Mouse (Mus musculus) monocyte, adult 2 months (primary cell): ENCODE data around the gene Gm49373.
A peak's percentile ranks its signal among the peaks of the same experiment; 100 is the strongest.

ENCODE experiments used
- DNase-seq, 2 experiments: peaks; one replicate each; pipeline ENCODE4 v3.0.0; 2022; ENCODE audit warnings: low spot score in 2 of 2, low read depth in 1 of 2

Gene Gm49373

DNA sequence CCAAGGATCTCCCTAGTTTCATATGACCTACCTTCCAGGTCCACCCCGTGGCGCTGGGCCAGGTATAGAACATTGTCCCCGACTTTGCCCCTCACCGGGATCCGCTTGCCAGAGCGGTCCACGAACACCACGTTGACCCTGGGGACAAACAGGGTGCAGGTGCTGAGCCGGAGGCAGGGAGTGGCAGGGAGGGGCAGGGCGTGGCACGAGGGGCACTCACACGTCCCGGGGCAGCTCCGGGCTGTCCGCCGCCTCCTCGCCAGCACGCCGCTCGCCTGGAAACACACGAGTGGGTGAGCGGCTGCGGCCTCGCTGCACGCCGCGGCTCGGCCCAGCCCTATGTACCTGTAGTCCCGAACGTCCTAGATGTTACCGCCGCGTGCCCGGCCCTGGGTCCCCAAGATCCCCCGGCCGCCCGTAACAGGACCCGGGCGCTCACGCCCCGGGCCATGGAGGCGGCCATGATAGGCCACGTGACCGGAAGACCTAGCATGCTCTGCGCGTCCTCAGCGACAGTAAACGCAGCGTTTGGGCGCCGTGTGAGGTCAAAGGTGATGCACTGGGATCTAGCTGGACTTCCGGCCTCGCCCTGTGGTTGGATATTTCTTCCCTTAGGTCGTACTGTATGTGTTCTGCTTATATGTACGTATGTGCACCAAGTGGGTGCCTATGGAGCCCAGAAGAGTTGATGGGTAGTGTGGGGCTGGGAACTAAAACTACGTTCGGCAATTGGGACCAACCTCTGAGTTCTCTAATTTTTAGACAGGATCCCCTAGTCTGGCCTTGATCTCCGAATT is at the start of gene Gm49373, which contains the start of gene Fdx1l:
Gene Gm49373, minus strand, starts transcription at position 53 of the 797 bp plus-strand sequence.
Gene Fdx1l, minus strand, starts transcription at position 571 of the 797 bp plus-strand sequence.
- peak; percentile 56 to 77 for DNase-seq

GRCm38 (mm10) chr9:21121483-21121882 is 48.6 kb upstream of the Gm49373 start:
- no peak for DNase-seq

DNA sequence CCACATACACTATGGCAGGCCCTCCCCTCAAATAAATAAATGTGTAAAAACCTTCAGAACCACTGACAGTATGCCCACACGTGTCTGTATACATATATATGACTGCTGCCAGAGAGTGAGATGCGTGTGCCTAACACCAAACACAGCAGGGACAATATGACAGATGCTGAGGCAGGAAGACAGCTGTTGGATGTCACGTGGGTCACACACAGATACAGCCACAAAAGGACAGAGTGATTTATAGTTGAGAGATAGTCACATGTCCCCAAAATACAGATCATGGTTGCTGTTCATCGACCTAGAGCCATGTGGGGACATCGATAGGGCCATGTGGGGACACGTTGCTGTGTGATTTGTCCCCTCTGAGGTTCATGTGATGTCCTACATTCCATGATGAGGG is 44.2 kb upstream of the Gm49373 start:
- no peak for DNase-seq

GRCm38 (mm10) chr9:21115105-21115504 is 42.2 kb upstream of the Gm49373 start:
- no peak for DNase-seq

GRCm38 (mm10) chr9:21114190-21114589 is 41.3 kb upstream of the Gm49373 start:
- no peak for DNase-seq

DNA sequence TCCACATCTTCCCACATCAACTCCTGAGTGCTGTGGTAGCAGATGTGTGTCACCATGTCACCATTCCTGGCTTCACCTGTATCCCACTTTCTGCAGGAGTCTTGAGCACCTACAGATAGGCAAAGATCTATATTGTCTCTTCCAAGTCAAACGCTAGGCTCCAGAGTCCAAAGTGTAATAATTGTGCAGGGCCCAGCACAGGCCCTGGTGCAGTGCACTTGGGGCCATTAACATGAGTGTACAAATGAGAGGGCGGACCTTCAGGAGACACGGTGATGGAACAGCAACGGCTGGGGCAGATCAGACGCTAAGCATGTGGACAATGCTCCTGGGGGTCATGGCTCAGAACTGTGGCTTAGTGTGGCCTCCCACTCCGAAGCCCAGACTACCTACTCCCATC is 40.9 kb upstream of the Gm49373 start:
- DNase-seq: no peak

- DNase-seq: no peak
Observed at GRCm38 (mm10) chr9:21107607-21108237, 34.8 kb upstream of the Gm49373 start.

- DNase-seq: no peak
Observed at GRCm38 (mm10) chr9:21105760-21106564, 33.1 kb upstream of the Gm49373 start.

- no peak for DNase-seq
Observed at GRCm38 (mm10) chr9:21104814-21105213, 31.9 kb upstream of the Gm49373 start.

GRCm38 (mm10) chr9:21102076-21102475 is 29.2 kb upstream of the Gm49373 start:
- DNase-seq: no peak

DNA sequence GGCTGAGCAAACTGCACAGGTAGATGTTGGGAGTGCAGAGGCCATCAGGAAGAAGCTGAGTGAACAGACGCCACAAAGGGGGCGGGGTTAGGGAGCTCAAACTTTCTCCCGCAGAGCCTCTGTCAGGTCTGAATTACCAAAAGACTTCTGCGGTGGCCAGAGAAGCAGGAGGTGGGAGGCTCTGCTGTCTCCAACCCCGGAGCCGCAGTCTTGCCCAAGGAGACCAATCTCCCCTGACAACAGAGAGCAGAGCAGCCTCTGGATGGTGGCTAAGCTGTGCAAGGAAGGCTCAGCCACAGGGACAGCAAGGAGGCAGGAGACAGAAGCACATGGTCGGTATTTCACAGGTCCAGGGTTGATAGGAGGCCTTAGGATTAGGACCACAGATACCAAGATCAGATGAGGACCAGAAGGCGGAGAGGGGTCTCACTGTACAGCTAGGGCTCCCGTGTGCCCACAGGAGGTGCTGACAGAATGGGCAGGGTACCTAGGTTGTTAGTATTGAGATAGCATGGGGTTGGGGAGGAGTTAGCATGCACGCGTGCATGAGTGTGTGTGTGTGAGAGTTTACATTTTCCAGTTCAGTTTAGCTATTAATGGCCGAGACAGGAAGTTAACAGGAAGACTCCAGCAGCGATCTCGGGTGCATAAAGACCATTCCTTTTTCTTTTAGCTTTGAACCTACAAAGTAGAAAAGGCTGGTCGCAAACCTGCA is 27.7 kb upstream of the Gm49373 start:
- DNase-seq: no peak

- no peak for DNase-seq
Observed at GRCm38 (mm10) chr9:21097793-21098192, 24.9 kb upstream of the Gm49373 start.

- no peak for DNase-seq
Observed at GRCm38 (mm10) chr9:21095958-21096357, 23.1 kb upstream of the Gm49373 start.

GRCm38 (mm10) chr9:21093423-21093822 is 20.5 kb upstream of the Gm49373 start:
- DNase-seq: no peak

DNA sequence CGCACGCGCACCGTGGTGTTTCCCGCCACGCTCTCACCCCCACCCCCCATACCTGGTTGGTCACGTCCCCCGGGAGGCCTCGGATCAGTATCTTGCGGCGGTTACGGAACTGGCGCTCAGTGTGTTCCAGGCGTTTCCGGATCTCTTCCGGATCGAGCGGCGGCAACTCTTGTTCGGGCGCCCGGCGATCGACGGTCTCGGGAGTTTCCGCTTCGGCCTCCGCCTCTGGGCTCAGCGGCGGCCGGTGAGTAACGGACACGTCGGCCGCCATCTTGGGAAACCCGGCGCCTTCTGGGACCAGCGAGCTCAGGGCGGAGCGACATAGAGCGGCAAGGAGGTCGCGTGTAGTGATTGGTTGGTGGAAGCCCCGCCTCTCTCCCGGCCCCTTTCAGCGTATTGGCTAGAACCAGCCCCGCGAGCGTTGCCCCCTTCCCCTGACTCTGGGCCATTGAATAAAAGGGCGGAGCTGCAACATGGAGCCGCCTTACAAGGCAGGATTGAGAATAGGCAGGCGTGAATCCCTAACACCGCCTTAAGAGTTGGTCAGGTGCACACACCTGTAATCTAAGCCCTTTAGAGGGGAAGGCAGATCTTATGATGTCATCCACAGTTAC is 18.9 kb upstream of the Gm49373 start, which contains the start of the genes Gm38431 and Raver1:
Gene Gm38431, minus strand, starts transcription at position 291 of the 614 bp plus-strand sequence.
Gene Raver1, minus strand, starts transcription at position 302 of the 614 bp plus-strand sequence.
- peak; percentile 93 for DNase-seq

- no peak for DNase-seq
Observed at GRCm38 (mm10) chr9:21090972-21091706, 18.2 kb upstream of the Gm49373 start.

DNA sequence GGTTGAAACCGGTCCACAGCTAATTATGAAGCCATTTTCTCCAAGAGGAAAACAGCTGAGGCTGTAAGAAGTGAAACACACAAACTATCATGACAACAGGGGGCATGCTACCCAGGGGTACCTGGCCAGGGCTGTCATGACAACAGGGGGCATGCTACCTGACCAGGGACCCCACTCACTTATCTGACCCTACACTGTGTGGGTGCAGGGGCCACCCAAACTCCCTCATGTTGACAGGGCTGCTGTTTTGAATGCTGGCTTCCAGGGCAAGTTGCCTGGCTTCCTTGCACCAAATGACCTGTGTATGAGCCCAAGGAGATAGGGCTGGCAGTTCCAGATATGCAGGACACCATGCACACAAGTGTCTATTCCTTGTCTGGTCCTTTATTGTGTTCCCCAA is 17.6 kb upstream of the Gm49373 start:
- DNase-seq: no peak

- DNase-seq: no peak
Observed at GRCm38 (mm10) chr9:21083324-21083723, 10.4 kb upstream of the Gm49373 start.

- no peak for DNase-seq
Observed at GRCm38 (mm10) chr9:21081127-21081526, 8.2 kb upstream of the Gm49373 start.

GRCm38 (mm10) chr9:21075625-21076024 is 2.7 kb upstream of the Gm49373 start:
- no peak for DNase-seq
